Mouse (Mus musculus): ENCODE measurements around the gene Srgap2.

- TF ChIP-seq CTCF (IDR thresholded peaks at IDR 0.05; ENCODE audit: low read depth, low read length) (no peak), EP300 (IDR thresholded peaks at IDR 0.05; ENCODE audit: insufficient read depth, low read depth, low read length) (no peak)
Observed at GRCm38 (mm10) chr1:131284616-131285015, 242.5 kb downstream of the Srgap2 start.

All from ES-Bruce4 (cell line).